Mouse (Mus musculus) lung, adult 2 months (tissue): ENCODE results near the gene Akap6. TPM values are rescaled to one million over a fixed set of nuclear protein-coding genes. Genes with fewer than 3 reads are reported as not detected.

Source experiments
- DNase-seq: peaks from one replicate; pipeline ENCODE4 v3.0.0; 2022
- H3K4me1 ChIP-seq: fragments of 200-500 bp; 2 replicates; pipeline ENCODE4 v1.6.1; 2011; ENCODE audit warnings: low read length; ENCODE audit not compliant: control insufficient read depth, insufficient read depth
- H3K4me3 ChIP-seq: fragments of 200-500 bp; replicated peaks from 2 replicates; pipeline ENCODE3; 2011; ENCODE audit warnings: low read depth, mild to moderate bottlenecking, control low read depth, low read length; ENCODE audit errors: extremely low read depth
- CTCF ChIP-seq: fragments of 200-500 bp; IDR thresholded peaks from 2 replicates; pipeline ENCODE4 v1.5.1; 2011; ENCODE audit warnings: mild to moderate bottlenecking, low read length, control low read depth; ENCODE audit not compliant: insufficient read depth
- POLR2A ChIP-seq: fragments of 200-500 bp; IDR thresholded peaks from 2 replicates; pipeline ENCODE4 v1.6.1; 2011; ENCODE audit warnings: low read depth, mild to moderate bottlenecking, control low read depth, low read length, borderline replicate concordance; ENCODE audit errors: extremely low read depth
- WGBS: fragments of 180-500 bp; shearing (Covaris S2); methylation state at CpG from one replicate; pipeline ENCODE4 v1.1.7; 2018; 5-methylcytosine and 5-hydroxymethylcytosine counted together
- polyA plus RNA-seq: library from polyadenylated mRNA; depleted of rRNA; stranded (reverse); fragments of >200 nt; gene quantifications from 2 replicates; pipeline ENCODE4 v1.2.3, GENCODE M21; 2012

Gene Akap6
- polyA plus RNA-seq, 1 experiment, result 0.96 TPM

DNA sequence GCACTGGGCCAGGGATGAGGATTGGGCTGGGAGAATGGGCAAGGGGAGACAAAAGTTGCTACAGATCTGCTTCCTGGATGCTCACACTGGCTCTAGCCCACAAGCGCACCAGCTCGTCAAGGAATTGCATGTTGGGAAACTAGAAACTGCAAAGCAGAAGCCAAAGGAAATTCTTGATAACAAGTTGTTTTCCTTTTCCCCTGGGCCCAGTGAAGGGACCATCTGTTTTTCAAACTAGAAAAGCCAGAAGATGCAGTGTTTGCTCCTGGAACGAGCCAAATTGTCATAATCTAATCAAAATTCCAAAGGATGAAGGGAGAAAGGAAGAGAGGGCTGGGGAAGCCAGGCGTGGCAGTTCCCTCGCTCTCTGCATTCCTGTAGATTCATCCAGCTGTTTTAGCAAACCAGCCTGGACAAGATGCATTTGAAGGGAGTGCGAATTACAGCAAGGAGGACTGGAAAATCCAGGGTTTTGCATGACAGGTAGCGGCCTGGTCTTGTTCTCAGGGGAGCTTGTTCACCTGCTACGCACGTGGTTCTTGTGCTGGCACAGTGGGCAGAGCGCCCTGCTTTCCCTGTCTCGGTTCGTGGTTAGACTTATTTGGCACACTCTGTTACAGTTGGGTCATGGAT is 136.8 kb downstream of the Akap6 start:
- WGBS, result 45% methylated on average over 12 of the region's 12 CpGs
- no peak for DNase-seq
- TF ChIP-seq CTCF, result no peak
- no peak for TF ChIP-seq POLR2A
- Histone ChIP-seq H3K4me3 (no peak overlapping the region), H3K4me1 (peaks cover 2% of the 10 kb centered on the region; the same call in 1 of the 2 replicates)

DNA sequence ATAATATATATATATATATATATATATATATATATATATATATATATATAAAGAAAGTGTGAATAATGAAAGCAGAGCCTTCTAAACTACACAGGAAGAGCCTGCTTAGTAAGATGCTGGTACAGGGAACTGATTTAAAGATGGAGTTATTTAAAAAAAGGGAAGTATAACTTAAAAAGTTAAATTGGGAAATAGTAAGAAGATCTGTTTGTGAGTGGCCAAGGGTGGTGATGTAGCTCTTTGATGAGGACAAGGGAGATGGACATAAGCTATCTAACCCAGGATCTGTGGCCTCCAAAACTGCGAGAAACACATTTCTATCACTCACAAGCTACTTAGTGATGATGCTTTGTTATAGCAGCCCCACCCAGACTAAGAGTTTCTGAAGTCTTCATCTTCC is 146.8 kb downstream of the Akap6 start:
- H3K4me1 ChIP-seq, result no peaks in the 10 kb centered on the region
- no peak for DNase-seq
- 88% methylated on average over 1 of the region's 1 CpGs for WGBS
- H3K4me3 ChIP-seq, result no peak overlapping the region
- TF ChIP-seq POLR2A, result no peak
- no peak for TF ChIP-seq CTCF

DNA sequence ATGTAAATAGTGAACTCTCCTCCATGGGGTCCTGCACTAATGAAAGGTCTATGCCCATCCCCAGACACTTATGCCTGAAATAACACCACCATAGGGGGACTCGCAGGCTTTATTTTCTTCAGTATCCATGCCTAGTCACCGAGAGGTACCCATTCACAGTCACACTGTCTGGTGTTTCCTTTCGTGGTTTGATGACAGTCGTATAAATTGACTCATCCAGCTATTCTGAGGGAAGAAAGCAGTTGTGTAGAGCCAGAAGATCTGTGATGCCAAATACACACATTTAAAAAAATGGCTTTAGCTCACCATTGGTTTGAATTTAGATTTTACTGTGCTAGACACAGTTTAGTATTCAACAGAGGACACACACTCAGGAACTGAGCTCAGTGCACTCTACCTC is 147.8 kb downstream of the Akap6 start:
- TF ChIP-seq POLR2A, result no peak
- TF ChIP-seq CTCF, result no peak
- no peak for DNase-seq
- H3K4me3 ChIP-seq, result no peak overlapping the region
- H3K4me1 ChIP-seq, result no peaks in the 10 kb centered on the region
- WGBS, result 80% methylated on average over 4 of the region's 4 CpGs

DNA sequence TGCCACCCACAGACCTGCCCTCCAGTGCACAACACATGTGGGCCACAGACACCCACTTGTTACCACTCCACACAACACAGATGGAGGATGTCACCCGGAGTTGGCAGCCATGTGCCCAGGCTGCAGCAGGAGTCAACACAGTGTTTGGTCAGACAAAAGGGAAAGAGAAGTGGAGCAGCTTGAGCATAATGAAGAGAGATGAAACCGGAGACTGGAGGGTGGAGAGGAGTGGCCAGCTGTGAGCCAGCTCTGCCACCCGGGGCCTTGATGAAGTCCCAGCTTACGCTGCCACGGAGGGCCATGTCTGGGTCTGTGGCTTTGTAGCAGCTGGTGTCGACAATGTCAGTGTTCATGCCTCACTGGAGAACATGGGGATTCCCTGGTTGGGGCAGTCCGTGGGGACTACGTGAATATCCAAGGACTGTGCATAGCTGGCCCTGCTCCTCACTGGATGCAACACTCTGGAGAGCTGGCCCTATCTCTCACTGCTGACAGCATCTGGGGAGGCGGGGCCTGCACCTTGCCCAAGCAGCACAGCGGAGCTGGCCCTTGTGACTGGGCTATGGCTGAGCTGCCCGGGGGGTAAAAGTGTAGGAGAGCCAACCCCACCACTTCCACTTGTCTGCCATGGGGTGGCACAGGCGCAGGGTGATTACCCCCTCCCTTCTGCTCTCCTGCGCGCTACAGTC is 148.8 kb downstream of the Akap6 start:
- no peak for TF ChIP-seq POLR2A
- TF ChIP-seq CTCF, result no peak
- H3K4me3 ChIP-seq, result no peak overlapping the region
- DNase-seq, result no peak
- H3K4me1 ChIP-seq, result no peaks in the 10 kb centered on the region
- 64% methylated on average over 14 of the region's 14 CpGs for WGBS

DNA sequence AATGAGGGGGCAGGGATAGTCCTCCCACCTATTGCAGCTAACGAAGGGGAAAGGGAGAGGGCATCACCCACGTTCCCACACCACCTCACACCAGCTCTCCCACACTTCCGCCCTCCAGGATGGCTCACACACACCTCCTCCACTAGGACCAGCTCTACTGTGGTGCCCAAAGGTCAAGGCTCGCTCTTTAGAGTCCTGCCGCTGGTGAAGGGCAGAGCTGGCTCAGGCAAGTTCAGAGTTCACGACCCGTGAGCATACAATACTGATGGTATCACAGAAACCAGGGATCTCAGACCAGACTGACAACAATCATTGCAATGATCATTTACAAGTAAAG is 149.3 kb downstream of the Akap6 start:
- H3K4me1 ChIP-seq, result no peaks in the 10 kb centered on the region
- no peak for DNase-seq
- 62% methylated on average over 7 of the region's 7 CpGs for WGBS
- TF ChIP-seq CTCF, result no peak
- H3K4me3 ChIP-seq, result no peak overlapping the region

DNA sequence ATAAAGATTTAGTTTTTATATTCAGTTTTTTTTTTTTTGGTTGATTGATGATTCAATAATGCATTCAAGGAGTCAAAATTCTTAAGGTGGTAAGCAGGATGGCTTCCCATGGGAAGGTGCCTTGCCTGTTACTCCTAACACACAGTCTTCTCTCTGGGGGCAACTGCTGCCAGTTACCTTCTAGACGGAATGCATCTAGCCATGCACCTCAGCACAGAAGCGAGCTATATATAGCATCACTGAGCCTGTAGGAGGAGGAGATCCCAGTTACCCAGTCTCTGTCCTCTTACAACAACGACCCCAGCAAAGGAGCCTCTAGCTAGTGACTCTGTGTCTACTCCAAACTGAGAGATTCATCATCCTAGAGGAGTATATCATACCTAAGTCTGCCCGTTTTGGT is 150.1 kb downstream of the Akap6 start:
- no peak overlapping the region for H3K4me3 ChIP-seq

DNA sequence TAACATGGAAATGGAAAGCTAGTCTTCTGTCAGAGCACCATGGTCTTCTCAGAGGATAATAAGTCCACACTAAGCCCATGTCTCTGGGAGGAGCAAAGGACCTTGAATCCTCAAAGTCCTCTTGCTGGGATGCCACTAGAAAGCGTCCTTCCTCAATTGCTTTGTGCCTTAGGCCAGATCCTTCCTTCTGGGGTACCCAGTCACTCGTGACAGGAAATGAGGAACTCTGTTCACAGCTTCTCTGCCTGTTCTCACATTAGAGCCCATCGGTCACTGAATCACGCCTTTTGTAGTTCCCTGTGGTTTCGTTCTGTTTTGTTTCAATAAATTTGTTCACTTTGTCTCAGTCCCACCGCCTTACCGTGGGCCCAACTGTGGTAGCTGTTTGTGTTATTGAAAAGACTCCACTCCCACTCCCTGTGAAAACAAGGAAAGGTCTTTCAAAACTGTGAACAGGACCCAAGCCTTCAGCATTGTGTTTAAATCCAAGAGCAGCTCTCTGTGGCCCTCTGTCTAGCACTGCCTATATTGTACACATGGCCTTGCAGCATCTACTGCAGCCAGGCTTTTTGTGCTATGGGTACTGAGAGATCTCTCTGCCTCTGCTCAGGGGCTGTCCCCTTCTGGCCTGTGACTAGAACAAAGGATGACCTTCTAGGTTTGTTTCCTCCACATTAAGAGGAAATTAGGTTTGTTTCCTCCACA is 151.3 kb downstream of the Akap6 start:
- no peak overlapping the region for H3K4me3 ChIP-seq
- TF ChIP-seq CTCF (no peak), POLR2A (no peak)
- H3K4me1 ChIP-seq, result no peaks in the 10 kb centered on the region
- DNase-seq, result no peak
- WGBS, result 56% methylated on average over 7 of the region's 7 CpGs

More for the DNA sequence above, 150.1 kb downstream of the Akap6 start:
- no peaks in the 10 kb centered on the region for H3K4me1 ChIP-seq
- TF ChIP-seq CTCF, result no peak
- no peak for TF ChIP-seq POLR2A
- WGBS, result 80% methylated on average over 4 of the region's 4 CpGs
- no peak for DNase-seq

DNA sequence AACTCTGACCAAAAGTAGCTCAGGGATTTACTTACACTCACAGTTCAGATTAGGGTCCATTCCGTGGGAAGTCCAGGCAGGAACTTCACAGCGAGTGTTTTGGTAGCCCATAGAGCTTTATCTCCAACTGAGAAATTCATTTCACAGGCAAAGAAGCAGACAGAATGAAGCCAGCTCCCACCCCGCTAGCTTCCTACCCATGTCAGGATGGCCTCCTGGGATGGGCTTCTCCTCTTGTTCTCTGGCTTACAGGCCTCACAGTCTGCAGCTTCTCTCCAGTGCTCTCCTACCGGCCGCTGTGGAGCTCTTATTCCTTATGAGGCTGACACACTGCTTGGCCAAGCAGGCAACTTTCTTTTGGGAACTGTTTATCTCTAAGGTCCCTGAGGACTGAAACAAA is 152.0 kb downstream of the Akap6 start:
- H3K4me3 ChIP-seq, result no peak overlapping the region
- no peak for TF ChIP-seq CTCF
- TF ChIP-seq POLR2A, result no peak
- WGBS, result 82% methylated on average over 5 of the region's 5 CpGs
- DNase-seq, result no peak
- no peaks in the 10 kb centered on the region for H3K4me1 ChIP-seq

DNA sequence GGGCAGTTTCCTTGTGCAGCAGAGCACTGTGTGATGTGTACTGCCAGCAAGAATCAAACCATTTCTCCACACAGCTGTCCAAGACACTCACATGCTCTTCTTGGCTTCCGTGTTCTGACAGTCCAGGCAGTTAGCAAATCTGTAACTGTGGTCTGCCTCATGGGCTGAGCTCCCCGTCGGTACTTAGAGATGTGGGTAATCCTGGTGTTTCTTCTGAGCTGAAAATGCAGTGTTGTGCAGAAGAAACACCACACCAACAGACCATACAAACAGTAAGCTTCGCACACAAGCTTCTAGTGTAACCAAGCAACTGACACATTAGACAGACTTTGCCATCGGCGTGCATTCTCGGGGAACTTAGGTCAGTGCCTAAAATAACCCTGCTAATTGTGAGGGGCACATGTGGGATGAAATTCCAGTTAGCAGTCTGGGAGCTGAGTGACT is 155.1 kb downstream of the Akap6 start:
- DNase-seq, result no peak
- no peak for TF ChIP-seq POLR2A
- no peak for TF ChIP-seq CTCF
- Histone ChIP-seq H3K4me1 (no peaks in the 10 kb centered on the region), H3K4me3 (no peak overlapping the region)
- WGBS, result 59% methylated on average over 7 of the region's 7 CpGs

DNA sequence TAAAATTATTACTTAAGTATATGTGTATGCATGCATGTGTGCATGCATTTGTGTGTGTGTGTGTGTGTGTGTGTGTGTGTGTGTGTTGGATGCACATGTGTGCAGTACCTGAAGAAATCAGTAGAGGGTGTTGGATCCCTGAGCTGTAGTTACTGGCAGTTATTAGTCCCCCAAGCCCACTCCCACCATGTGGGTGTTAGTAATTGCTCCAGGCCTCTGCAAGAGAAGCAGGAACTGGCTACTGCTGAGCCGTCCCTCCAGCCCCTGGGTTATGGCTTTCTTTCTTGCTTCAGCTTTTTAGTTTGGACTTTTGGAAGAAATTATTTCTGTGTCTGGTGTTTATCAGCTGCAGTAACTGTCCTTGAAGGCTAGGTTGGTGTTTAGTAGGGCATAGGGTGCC is 156.9 kb downstream of the Akap6 start:
- H3K4me3 ChIP-seq, result no peak overlapping the region
- no peak for TF ChIP-seq POLR2A
- no peak for TF ChIP-seq CTCF
- 88% methylated on average over 1 of the region's 1 CpGs for WGBS
- DNase-seq, result no peak
- H3K4me1 ChIP-seq, result no peaks in the 10 kb centered on the region
